Mouse (Mus musculus) ES-E14 (cell line): ENCODE data around the gene Hoxd13.

ENCODE experiments used
- CHD2 ChIP-seq: IDR thresholded peaks from 2 replicates; pipeline ENCODE4 v1.6.1; 2014; ENCODE audit warnings: mild to moderate bottlenecking, low read depth, low read length, inconsistent platforms
- MAFK ChIP-seq: IDR thresholded peaks from 2 replicates; pipeline ENCODE4 v1.6.1; 2014; ENCODE audit warnings: mild to moderate bottlenecking, low read depth, low read length, inconsistent platforms; ENCODE audit not compliant: insufficient read depth
- ZC3H11A ChIP-seq: IDR thresholded peaks from 2 replicates; pipeline ENCODE4 v1.6.1; 2012; ENCODE audit warnings: low read depth, mild to moderate bottlenecking, inconsistent platforms, low read length, borderline replicate concordance

GRCm38 (mm10) chr2:74669230-74669578 is 1.1 kb downstream of the Hoxd13 start:
- TF ChIP-seq MAFK: no peak
- TF ChIP-seq CHD2: no peak
- no peak for TF ChIP-seq ZC3H11A
